8 mouse cellular contexts compared by ENCODE assay signal in the genomic region with DNA sequence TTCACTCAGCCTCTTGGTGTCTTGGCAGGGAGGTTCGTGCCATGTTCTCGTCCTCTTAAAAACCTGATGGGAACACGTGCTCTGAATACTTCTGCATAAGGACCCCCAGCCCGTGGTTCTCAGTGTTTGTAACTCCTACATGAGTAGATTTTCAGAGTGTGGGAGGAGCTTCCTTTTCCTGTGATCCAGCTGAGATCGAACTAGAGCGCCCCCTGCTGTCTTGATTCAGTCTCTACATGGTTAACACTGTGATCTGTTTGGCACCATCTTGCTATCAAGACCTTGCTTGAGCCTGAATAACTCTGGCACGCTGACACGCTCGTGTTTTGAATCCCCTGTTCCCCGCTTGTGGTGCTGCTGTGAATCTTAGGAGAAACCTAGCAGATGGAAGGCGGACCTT.
DNase-seq lines count a peak whose midpoint lies in the region; ATAC-seq lines count a peak whose summit lies in the region.

No protein-coding gene starts in this region.

- intact Hi-C loops in left cerebral cortex, postnatal 4 days (cut with DNase I): loop anchor here (5.0 kb wide), 1 partner anchor 97 kb away; no protein-coding TSS in a partner anchor

- no peak for ATAC-seq in midbrain, embryonic 11.5 days (ENCODE audit: low FRiP score)
- no peak for ATAC-seq in midbrain, embryonic 13.5 days
- peak; percentile 49 to 61; a peak in 1 of 4 replicates for ATAC-seq in hematopoietic stem cell, adult 5-6 weeks (replicated peaks in 1 of 2; ENCODE audit: insufficient read depth in 1 of 2, low FRiP score in 2 of 2, low TSS enrichment in 1 of 2, low read depth in 1 of 2, poor library complexity in 2 of 2, severe bottlenecking in 2 of 2)

- 61% methylated on average over 11 of the region's 11 CpGs for WGBS in midbrain, embryonic 11.5 days
- 63% methylated on average over 11 of the region's 11 CpGs for WGBS in midbrain, embryonic 13.5 days

- no peak overlapping the region for H3K27ac ChIP-seq in midbrain, embryonic 11.5 days (ENCODE audit: low read depth, low read length)
- H3K27ac ChIP-seq in midbrain, embryonic 13.5 days: no peak overlapping the region

- H3K4me3 ChIP-seq in midbrain, embryonic 11.5 days (ENCODE audit: low read depth, low read length): no peak overlapping the region
- no peak overlapping the region for H3K4me3 ChIP-seq in midbrain, embryonic 13.5 days (replicated peaks)

- no peaks in the 10 kb centered on the region for H3K27me3 ChIP-seq in midbrain, embryonic 11.5 days (ENCODE audit: control insufficient read depth, insufficient read depth, low read length)
- no peaks in the 10 kb centered on the region; the same call in 1 of the 2 replicates for H3K27me3 ChIP-seq in midbrain, embryonic 13.5 days

- no peaks in the 10 kb centered on the region for H3K36me3 ChIP-seq in midbrain, embryonic 11.5 days (ENCODE audit: control insufficient read depth, insufficient read depth, low read length)
- no peaks in the 10 kb centered on the region for H3K36me3 ChIP-seq in midbrain, embryonic 13.5 days

- H3K9ac ChIP-seq in midbrain, embryonic 11.5 days (ENCODE audit: low read length): no peak overlapping the region
- no peak overlapping the region for H3K9ac ChIP-seq in midbrain, embryonic 13.5 days (replicated peaks)

- H3K9me3 ChIP-seq in midbrain, embryonic 11.5 days (ENCODE audit: control insufficient read depth, low read length): no peaks in the 10 kb centered on the region
- H3K9me3 ChIP-seq in midbrain, embryonic 13.5 days: no peaks in the 10 kb centered on the region

- H3K4me2 ChIP-seq in midbrain, embryonic 11.5 days: no peak overlapping the region
- no peak overlapping the region for H3K4me2 ChIP-seq in midbrain, embryonic 13.5 days (replicated peaks)

- peak; percentile 93 for DNase-seq in midbrain, embryonic 11.5 days (ENCODE audit: low spot score, missing footprints)
- DNase-seq in adrenal gland, postnatal 10 days: peak; percentile 84
- peak; percentile 78 for DNase-seq in embryo, embryonic 10.5 days (ENCODE audit: low spot score)
- DNase-seq in left cerebral cortex, postnatal 4 days: peak; percentile 57
- DNase-seq in ovary, postnatal 36 days (ENCODE audit: low spot score): peak; percentile 59
- peak; percentile 58 for DNase-seq in thymus, postnatal 25 days

- no peaks in the 10 kb centered on the region for H3K4me1 ChIP-seq in midbrain, embryonic 11.5 days (ENCODE audit: control insufficient read depth, insufficient read depth, low read length)
- no peaks in the 10 kb centered on the region for H3K4me1 ChIP-seq in midbrain, embryonic 13.5 days (replicated peaks)

Comparison
In these comparisons a context has a peak if more than half of its experiments do, and no peak if none do; other contexts are left out.
1. ATAC-seq: peak in hematopoietic stem cell, adult 5-6 weeks (2 of 2); none in midbrain, embryonic 11.5 days (single experiment) and midbrain, embryonic 13.5 days (single experiment).
2. Peak in every context shown above with its lines, with median percentiles within 50 percentile points of each other: DNase-seq.